Mouse (Mus musculus) limb, embryonic 12.5 days (tissue): ENCODE results near the gene Camkk2. TPM values are rescaled to one million over a fixed set of nuclear protein-coding genes. Genes with fewer than 3 reads are reported as not detected.

Source experiments
- ATAC-seq: fragments of 200-750 bp; cut with Nextera tagmentation; 2 replicates; pipeline ENCODE4 v1.8.0; 2017; ENCODE audit warnings: low read depth, moderate TSS enrichment; ENCODE audit not compliant: insufficient number of reproducible peaks, insufficient read depth, low FRiP score, low TSS enrichment
- H3K27ac ChIP-seq: fragments of 300-500 bp; sonication (generic); 2 replicates; pipeline ENCODE4 v1.5.1; 2016; ENCODE audit warnings: mild to moderate bottlenecking, moderate library complexity
- H3K27me3 ChIP-seq: fragments of 300-500 bp; sonication (generic); 2 replicates; pipeline ENCODE4 v1.6.1; 2016; ENCODE audit warnings: mild to moderate bottlenecking, moderate library complexity
- H3K36me3 ChIP-seq: fragments of 300-500 bp; sonication (generic); 2 replicates; pipeline ENCODE4 v1.6.1; 2016; ENCODE audit warnings: mild to moderate bottlenecking, moderate library complexity
- H3K4me1 ChIP-seq: fragments of 300-500 bp; sonication (generic); replicated peaks from 2 replicates; pipeline ENCODE4 v1.6.1; 2016
- H3K4me2 ChIP-seq: fragments of 300-500 bp; sonication (generic); 2 replicates; pipeline ENCODE4 v1.6.1; 2016; ENCODE audit warnings: mild to moderate bottlenecking, moderate library complexity
- H3K4me3 ChIP-seq: fragments of 300-500 bp; sonication (generic); replicated peaks from 2 replicates; pipeline ENCODE4 v1.5.1; 2016; ENCODE audit warnings: mild to moderate bottlenecking
- H3K9ac ChIP-seq: fragments of 300-500 bp; sonication (generic); replicated peaks from 2 replicates; pipeline ENCODE4 v1.6.1; 2016; ENCODE audit warnings: mild to moderate bottlenecking, moderate library complexity
- H3K9me3 ChIP-seq: fragments of 300-500 bp; sonication (generic); 2 replicates; pipeline ENCODE4 v1.6.1; 2016; ENCODE audit warnings: mild to moderate bottlenecking, moderate library complexity
- WGBS: fragments of 180-500 bp; shearing (Covaris S2); methylation state at CpG from one replicate; pipeline ENCODE4 v1.1.7; 2016; 5-methylcytosine and 5-hydroxymethylcytosine counted together
- polyA plus RNA-seq: library from polyadenylated mRNA; unstranded; fragments of >200 nt; fragmentation: Nextera tagmentation; extraction: Ambion mirVana; gene quantifications from 2 replicates; pipeline ENCODE4 v1.2.1, GENCODE M21; 2016

Camkk2 gene
- polyA plus RNA-seq, 1 experiment from 2014 or later: 38.0 TPM

- WGBS: 93% methylated on average over 8 of the region's 8 CpGs
- no peak for ATAC-seq
- H3K27ac ChIP-seq: no peak overlapping the region
- H3K4me3 ChIP-seq: no peak overlapping the region
- peaks cover 97% of the 10 kb centered on the region for H3K36me3 ChIP-seq
- H3K4me1 ChIP-seq: no peaks in the 10 kb centered on the region
- H3K9ac ChIP-seq: no peak overlapping the region
- no peaks in the 10 kb centered on the region for H3K9me3 ChIP-seq
- H3K27me3 ChIP-seq: no peaks in the 10 kb centered on the region
- H3K4me2 ChIP-seq: no peak overlapping the region
Measured at GRCm38 (mm10) chr5:122801684-122802083, 22.5 kb upstream of the Camkk2 start.

- ATAC-seq: no peak
- Histone ChIP-seq H3K4me1 (no peaks in the 10 kb centered on the region), H3K4me2 (no peak overlapping the region), H3K27me3 (no peaks in the 10 kb centered on the region), H3K9me3 (no peaks in the 10 kb centered on the region), H3K9ac (no peak overlapping the region), H3K4me3 (no peak overlapping the region), H3K36me3 (peaks cover 97% of the 10 kb centered on the region), H3K27ac (no peak overlapping the region)
- WGBS: 78% methylated on average over 13 of the region's 13 CpGs
Measured at GRCm38 (mm10) chr5:122800345-122801010, 21.3 kb upstream of the Camkk2 start.

- Histone ChIP-seq H3K4me1 (no peaks in the 10 kb centered on the region), H3K36me3 (peaks cover 97% of the 10 kb centered on the region), H3K27ac (no peak overlapping the region), H3K27me3 (no peaks in the 10 kb centered on the region), H3K4me2 (no peak overlapping the region), H3K4me3 (no peak overlapping the region), H3K9ac (no peak overlapping the region), H3K9me3 (no peaks in the 10 kb centered on the region)
- no peak for ATAC-seq
- 86% methylated on average over 17 of the region's 17 CpGs for WGBS
Measured at GRCm38 (mm10) chr5:122799379-122800344, 20.5 kb upstream of the Camkk2 start.

GRCm38 (mm10) chr5:122798557-122799378 is 19.6 kb upstream of the Camkk2 start:
- no peak overlapping the region for H3K4me3 ChIP-seq
- H3K27me3 ChIP-seq: no peaks in the 10 kb centered on the region
- no peaks in the 10 kb centered on the region for H3K4me1 ChIP-seq
- no peaks in the 10 kb centered on the region for H3K9me3 ChIP-seq
- peaks cover 97% of the 10 kb centered on the region for H3K36me3 ChIP-seq
- no peak overlapping the region for H3K4me2 ChIP-seq
- no peak overlapping the region for H3K27ac ChIP-seq
- no peak overlapping the region for H3K9ac ChIP-seq
- ATAC-seq: no peak
- 87% methylated on average over 17 of the region's 17 CpGs for WGBS

- H3K4me3 ChIP-seq: no peak overlapping the region
- peaks cover 97% of the 10 kb centered on the region for H3K36me3 ChIP-seq
- H3K27me3 ChIP-seq: no peaks in the 10 kb centered on the region
- ATAC-seq: no peak
- no peak overlapping the region for H3K9ac ChIP-seq
- H3K9me3 ChIP-seq: no peaks in the 10 kb centered on the region
- 94% methylated on average over 3 of the region's 3 CpGs for WGBS
- no peak overlapping the region for H3K4me2 ChIP-seq
- no peak overlapping the region for H3K27ac ChIP-seq
- H3K4me1 ChIP-seq: no peaks in the 10 kb centered on the region
Measured at GRCm38 (mm10) chr5:122797866-122798265, 18.7 kb upstream of the Camkk2 start.

- 79% methylated on average over 2 of the region's 2 CpGs for WGBS
- H3K27ac ChIP-seq: no peak overlapping the region
- H3K4me2 ChIP-seq: no peak overlapping the region
- H3K4me1 ChIP-seq: peaks cover 7% of the 10 kb centered on the region
- H3K4me3 ChIP-seq: no peak overlapping the region
- H3K27me3 ChIP-seq: no peaks in the 10 kb centered on the region
- no peaks in the 10 kb centered on the region for H3K9me3 ChIP-seq
- no peak for ATAC-seq
- no peak overlapping the region for H3K9ac ChIP-seq
- peaks cover 79% of the 10 kb centered on the region for H3K36me3 ChIP-seq
Measured at GRCm38 (mm10) chr5:122788696-122789095, 9.5 kb upstream of the Camkk2 start.

- WGBS: 46% methylated on average over 12 of the region's 12 CpGs
Measured at GRCm38 (mm10) chr5:122786035-122786819, 7.0 kb upstream of the Camkk2 start.

GRCm38 (mm10) chr5:122783726-122784406 is 4.7 kb upstream of the Camkk2 start:
- Histone ChIP-seq H3K9me3 (no peaks in the 10 kb centered on the region), H3K4me1 (peaks cover 10% of the 10 kb centered on the region), H3K27me3 (no peaks in the 10 kb centered on the region), H3K27ac (no peak overlapping the region), H3K4me3 (no peak overlapping the region), H3K4me2 (no peak overlapping the region), H3K36me3 (peaks cover 32% of the 10 kb centered on the region), H3K9ac (no peak overlapping the region)
- WGBS: 63% methylated on average over 14 of the region's 14 CpGs
- ATAC-seq: no peak

More at GRCm38 (mm10) chr5:122786035-122786819, 7.0 kb upstream of the Camkk2 start:
- Histone ChIP-seq H3K9ac (no peak overlapping the region), H3K9me3 (no peaks in the 10 kb centered on the region), H3K27ac (peak overlapping the region; percentile 64), H3K27me3 (no peaks in the 10 kb centered on the region), H3K4me1 (peaks cover 7% of the 10 kb centered on the region), H3K4me3 (no peak overlapping the region), H3K36me3 (peaks cover 55% of the 10 kb centered on the region), H3K4me2 (no peak overlapping the region)
- ATAC-seq: no peak

- peaks cover 15% of the 10 kb centered on the region for H3K36me3 ChIP-seq
- no peak overlapping the region for H3K4me3 ChIP-seq
- no peak overlapping the region for H3K4me2 ChIP-seq
- no peak overlapping the region for H3K9ac ChIP-seq
- H3K9me3 ChIP-seq: no peaks in the 10 kb centered on the region
- H3K4me1 ChIP-seq: peaks cover 18% of the 10 kb centered on the region
- ATAC-seq: no peak
- no peaks in the 10 kb centered on the region for H3K27me3 ChIP-seq
- WGBS: 75% methylated on average over 1 of the region's 1 CpGs
- no peak overlapping the region for H3K27ac ChIP-seq
Measured at GRCm38 (mm10) chr5:122782066-122782465, 2.9 kb upstream of the Camkk2 start.

GRCm38 (mm10) chr5:122780791-122781432 is 1.7 kb upstream of the Camkk2 start:
- no peak overlapping the region for H3K27ac ChIP-seq
- H3K9me3 ChIP-seq: no peaks in the 10 kb centered on the region
- H3K4me3 ChIP-seq: no peak overlapping the region
- no peak overlapping the region for H3K9ac ChIP-seq
- no peaks in the 10 kb centered on the region for H3K27me3 ChIP-seq
- peaks cover 11% of the 10 kb centered on the region for H3K4me1 ChIP-seq
- WGBS: 88% methylated on average over 19 of the region's 19 CpGs
- H3K36me3 ChIP-seq: peaks cover 3% of the 10 kb centered on the region; the same call in 1 of the 2 replicates
- H3K4me2 ChIP-seq: no peak overlapping the region
- no peak for ATAC-seq
